Mouse (Mus musculus) brown adipose tissue, adult 24 weeks (tissue): ENCODE results near the gene Creb1. TPM values are rescaled to one million over a fixed set of nuclear protein-coding genes. Genes with fewer than 3 reads are reported as not detected.
"Not testable (repeated sequence)": the region's sequence is repeated elsewhere in the genome, so short reads cannot be mapped to it uniquely, and the experiment has no call there.

Experiments
- H3K27ac ChIP-seq: fragments of 200-500 bp; replicated peaks from 2 replicates; pipeline ENCODE4 v1.5.1; 2012; ENCODE audit warnings: low read depth, mild to moderate bottlenecking, low read length
- H3K4me1 ChIP-seq: fragments of 200-500 bp; 2 replicates; pipeline ENCODE4 v1.6.1; 2012; ENCODE audit warnings: low read length, mixed read lengths; ENCODE audit not compliant: control insufficient read depth, insufficient read depth, insufficient read length
- H3K4me3 ChIP-seq: fragments of 200-500 bp; 2 replicates; pipeline ENCODE4 v1.5.1; 2012; ENCODE audit warnings: low read depth, mild to moderate bottlenecking, low read length, moderate library complexity; ENCODE audit not compliant: insufficient read depth
- polyA plus RNA-seq: library from polyadenylated mRNA; stranded (reverse); fragments of >200 nt; gene quantifications from 2 replicates; pipeline ENCODE4 v1.2.4, GENCODE M21; 2012; ENCODE audit not compliant: missing spikeins, insufficient read depth, insufficient read length

Creb1 gene
- polyA plus RNA-seq, 1 experiment: 9.8 TPM

DNA sequence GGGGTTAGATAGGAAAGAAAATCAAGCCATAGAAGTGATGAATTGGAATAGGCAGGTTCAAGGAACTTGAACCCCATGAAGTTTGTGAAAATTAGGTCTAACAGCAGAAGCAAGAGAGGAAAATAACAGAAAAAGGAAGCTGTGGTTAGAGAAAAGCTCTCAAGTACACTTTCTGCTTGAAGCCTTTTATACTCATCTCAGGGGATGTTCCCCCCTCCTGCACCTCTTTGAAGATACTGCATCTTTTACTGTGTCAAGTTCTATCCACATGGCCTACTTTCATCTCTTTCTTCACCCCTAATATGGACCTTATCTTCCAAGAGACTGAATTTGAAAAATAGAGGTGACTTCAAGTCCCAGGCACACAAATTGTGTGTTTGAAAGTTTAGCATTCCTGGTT is 4.8 kb upstream of the Creb1 start:
- no peak overlapping the region for H3K4me3 ChIP-seq
- no peak overlapping the region for H3K27ac ChIP-seq
- peaks cover 5% of the 10 kb centered on the region for H3K4me1 ChIP-seq

DNA sequence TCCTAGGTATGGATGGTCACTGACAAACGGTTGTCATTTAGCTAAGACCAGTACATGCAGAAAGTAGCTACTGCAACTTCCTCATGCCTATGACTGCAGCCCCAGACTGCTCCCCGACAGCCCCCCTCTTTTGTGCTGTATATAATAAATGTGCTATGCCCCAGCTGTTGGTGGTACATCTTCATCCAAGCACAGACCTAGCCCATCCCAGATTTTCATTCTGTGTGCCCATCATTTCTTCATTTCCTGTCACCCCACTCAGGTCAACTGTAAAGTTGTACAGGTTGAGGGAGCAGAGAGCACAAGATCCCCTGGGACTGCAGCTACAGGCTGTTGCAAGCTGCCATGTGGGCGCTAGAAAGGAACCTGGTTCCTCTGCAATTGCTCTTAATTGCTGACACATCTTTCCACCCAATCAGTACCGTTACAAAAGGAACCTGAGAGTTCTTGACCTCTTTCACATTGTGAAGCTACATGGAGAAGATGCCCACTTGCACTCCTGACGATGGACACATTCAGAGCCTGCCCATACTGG is 2.6 kb upstream of the Creb1 start:
- Histone ChIP-seq H3K27ac (no peak overlapping the region), H3K4me1 (peaks cover 5% of the 10 kb centered on the region), H3K4me3 (no peak overlapping the region)

DNA sequence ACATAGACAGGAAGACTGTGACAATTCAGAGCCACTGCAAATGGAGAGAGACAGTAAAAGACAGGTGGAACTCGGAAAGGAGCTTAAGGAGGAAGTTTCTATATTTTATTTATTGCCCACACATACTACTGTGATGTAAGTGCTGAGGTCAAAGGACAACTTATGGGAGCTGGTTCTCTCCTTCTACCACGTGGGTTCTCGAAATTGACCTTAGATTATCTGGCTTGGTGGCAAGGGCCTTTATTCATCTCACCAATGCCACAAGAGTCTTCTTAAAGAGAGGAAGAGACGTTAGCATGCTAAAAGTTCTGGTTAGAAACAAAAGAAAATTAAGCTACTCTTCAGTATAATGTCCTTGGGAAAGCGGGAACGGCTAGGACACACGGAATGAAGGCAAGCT is 897 bp upstream of the Creb1 start:
- Histone ChIP-seq H3K4me1 (peaks cover 5% of the 10 kb centered on the region), H3K4me3 (peak overlapping the region; percentile 74), H3K27ac (peak overlapping the region; percentile 61; the same call in 1 of the 2 replicates)

DNA sequence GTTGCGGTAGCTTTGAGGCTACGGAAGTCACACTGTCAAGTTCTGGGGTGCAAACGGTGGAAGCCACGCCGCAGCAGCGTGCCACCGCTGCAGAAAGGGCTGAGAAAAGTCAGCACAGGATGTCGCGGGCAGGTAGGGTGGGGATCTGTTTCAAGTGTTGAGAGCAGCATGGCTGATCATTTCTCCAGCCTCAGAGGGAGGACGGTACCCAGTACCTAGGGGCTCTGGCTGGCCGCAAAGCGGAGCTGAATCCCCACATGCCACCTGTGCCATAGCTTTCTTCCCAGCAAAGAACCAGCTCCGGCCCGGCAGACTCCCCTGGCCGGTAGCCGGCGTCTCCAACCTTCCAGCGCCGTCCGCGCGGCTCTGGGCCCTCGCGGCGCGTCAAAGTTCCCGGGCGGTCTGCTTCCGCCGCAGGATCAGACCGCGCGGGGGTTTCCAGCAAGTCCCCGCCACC is 350 bp upstream of the Creb1 start:
- Histone ChIP-seq H3K27ac (peak overlapping the region; percentile 84), H3K4me1 (peaks cover 3% of the 10 kb centered on the region), H3K4me3 (peak overlapping the region; percentile 74)

DNA sequence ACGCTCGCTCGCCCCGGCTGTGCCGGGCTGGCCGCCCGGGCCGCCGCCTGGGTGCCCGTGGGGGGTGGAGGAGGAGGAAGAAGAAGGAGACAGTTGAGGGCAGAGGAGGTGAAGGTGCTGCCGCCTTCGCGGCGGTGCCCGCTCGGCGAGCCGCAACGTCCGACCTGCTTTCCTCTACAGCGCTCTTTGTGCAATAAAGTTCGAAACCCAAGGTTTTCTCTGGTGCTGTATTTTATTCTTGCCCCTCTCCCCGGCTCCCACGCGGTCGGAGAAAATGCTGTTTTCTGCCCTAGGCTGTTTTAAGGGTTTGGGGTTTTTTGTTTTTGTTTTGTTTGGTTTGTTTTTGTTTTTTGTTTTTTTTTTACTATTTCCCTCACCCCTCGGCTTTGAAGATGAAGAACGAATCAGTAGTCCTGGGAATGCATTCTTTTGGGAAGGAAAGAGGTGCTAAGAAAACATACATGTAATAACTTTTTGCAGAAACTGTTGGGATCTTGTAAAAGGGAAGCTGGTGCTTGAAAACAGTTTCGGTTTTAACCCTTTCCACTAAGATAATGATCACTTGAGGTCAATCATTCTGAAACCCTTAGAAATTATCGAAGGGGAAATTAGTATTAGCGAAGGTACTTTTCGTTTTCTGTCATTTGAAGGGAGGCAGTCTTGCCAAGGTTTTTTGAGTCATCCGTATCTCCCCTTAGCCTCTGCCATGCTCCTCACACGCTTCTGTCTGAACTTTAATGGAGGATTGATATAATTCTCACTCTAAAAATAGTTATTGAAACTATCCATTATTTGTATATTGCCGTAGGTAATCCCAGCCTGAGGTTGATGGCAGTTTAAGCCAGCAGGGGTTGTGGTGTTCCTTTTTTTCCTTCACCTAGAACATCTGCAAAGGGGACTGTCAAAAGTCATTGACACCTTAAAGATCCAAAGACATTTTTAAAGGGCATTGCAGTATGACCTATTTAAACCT is 1.3 kb downstream of the Creb1 start:
- peak overlapping the region; percentile 98 for H3K4me3 ChIP-seq
- H3K4me1 ChIP-seq: peaks cover 3% of the 10 kb centered on the region
- peak overlapping the region; percentile 89 for H3K27ac ChIP-seq

DNA sequence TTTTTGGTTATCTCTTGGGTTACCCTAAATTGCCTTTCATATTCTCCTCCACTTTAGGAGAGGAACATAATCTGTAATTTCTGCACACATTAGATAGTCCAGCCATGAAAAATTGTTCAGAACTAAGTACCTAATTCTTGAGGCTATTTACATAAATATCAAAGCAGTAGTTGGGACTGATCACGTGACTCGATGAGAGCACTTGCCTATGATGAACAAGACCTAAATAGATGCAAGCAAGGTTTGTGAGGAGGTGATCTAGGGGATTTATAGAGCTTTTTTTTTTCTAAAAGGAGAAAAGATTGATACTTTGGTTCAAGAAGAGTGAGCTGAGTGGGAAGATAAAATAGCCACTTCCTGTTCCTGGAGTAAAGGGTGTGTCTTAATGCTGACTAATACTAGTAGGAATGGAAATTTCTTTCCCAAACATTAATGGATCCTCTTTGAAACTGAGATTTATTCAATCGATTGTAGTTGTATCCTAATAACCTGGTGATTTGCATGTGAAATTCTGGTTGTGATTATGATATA is 6.5 kb downstream of the Creb1 start:
- no peak overlapping the region for H3K4me3 ChIP-seq
- H3K27ac ChIP-seq: no peak overlapping the region
- no peaks in the 10 kb centered on the region; the same call in 1 of the 2 replicates for H3K4me1 ChIP-seq

DNA sequence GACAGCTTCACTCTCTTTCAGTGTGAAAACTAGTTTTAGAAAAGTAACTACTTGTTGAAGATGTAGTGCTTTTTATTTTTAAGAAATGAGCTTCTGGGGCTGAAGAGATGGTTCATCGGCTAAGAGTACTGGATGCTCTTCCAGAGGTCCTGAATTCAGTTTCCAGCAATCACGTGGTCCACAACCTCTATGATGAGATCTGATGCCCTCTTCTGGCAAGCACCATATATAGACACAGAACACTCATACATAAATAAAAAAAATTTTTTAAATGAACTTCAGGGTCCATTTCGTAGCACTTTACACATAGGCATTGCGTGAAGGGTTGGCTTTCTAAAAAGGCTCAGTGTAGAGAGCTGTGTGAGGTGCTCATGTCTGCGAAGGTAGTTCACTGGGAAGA is 11.3 kb downstream of the Creb1 start:
- H3K27ac ChIP-seq: no peak overlapping the region
- H3K4me3 ChIP-seq: no peak overlapping the region
- H3K4me1 ChIP-seq: no peaks in the 10 kb centered on the region

DNA sequence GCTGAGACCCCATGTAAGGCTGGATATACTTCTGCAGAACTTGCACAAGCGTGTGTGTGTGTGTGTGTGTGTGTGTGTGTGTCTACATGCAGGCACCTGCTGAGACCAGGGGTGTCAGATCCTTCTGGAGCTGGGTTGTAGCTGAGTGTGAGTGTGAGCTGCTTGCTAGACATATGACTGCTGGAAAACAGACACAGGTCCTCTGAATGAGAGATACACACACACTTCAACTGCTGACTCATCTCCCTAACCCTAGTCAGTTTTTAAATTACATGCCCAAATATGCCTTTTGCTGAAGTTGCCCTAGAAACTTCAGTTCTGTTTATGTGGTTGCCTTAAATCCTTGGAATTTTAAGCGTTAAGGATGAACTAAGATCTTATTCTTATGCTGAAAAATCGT is 13.6 kb downstream of the Creb1 start:
- Histone ChIP-seq H3K4me1 (no peaks in the 10 kb centered on the region), H3K4me3 (no peak overlapping the region), H3K27ac (no peak overlapping the region)

DNA sequence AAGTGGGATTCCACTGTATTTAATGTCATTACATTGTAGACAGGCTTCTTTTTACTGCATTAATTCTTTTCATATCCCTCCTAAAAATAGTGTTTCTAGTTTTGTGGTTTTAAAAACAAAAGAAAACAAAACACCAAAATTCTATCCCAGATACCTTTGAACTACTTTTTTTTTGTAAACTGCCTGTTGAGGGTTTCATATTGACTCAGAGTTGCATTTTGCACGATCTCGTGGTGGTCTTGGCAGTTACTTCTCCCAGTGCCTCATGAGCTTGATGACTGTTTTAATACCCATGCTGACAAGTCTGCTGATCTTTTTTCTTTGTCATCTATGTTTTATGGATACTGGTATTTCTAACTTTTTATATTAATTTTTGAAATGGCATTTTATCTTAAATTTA is 16.9 kb downstream of the Creb1 start:
- no peak overlapping the region for H3K27ac ChIP-seq
- no peak overlapping the region for H3K4me3 ChIP-seq
- H3K4me1 ChIP-seq: no peaks in the 10 kb centered on the region

DNA sequence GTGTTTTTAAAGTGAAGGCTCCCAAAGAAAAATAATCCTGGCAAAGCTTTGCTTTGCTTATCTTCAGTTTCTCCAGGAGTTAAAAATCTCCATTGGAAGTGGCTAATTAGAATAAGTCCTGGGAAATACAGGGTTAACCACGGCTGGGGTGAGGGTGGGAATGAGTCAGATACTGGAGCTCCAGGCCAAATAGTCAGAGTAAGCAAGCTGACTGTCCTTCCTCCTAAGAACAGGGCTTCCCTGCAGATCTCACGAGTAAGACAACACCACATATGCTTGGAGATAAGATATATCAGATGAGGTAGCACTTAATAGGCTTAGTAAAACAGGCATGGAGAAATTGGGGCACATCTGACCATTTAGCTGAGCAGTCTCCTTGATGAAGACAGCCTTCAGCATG is 19.5 kb downstream of the Creb1 start:
- H3K4me1 ChIP-seq: no peaks in the 10 kb centered on the region
- H3K27ac ChIP-seq: no peak overlapping the region
- H3K4me3 ChIP-seq: no peak overlapping the region

DNA sequence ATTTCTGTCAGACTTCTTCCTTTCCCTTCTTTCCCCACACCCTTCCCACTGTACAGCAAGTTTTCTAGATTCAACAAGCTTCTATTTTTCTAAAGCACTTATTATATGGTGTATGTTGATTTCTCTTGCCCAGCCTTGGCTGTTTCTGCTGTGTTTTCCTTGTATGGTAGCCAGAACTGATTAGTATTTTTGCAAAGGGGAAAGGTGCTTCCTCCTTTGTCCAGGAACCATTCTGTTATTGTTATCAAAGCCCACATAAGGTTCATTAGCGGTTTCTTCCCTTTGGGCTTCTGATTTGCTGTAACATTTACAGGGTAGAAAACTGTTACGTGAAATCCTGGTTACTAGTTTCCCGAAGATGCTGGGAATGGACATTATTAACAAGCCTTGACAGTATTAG is 27.7 kb downstream of the Creb1 start:
- Histone ChIP-seq H3K4me3 (no peak overlapping the region), H3K27ac (0 out of 2 replicates have a peak overlapping the region, but pooled peaks have one; percentile 32), H3K4me1 (0 out of 2 replicates have a peak, but pooled peaks cover 2% of the 10 kb centered on the region)

DNA sequence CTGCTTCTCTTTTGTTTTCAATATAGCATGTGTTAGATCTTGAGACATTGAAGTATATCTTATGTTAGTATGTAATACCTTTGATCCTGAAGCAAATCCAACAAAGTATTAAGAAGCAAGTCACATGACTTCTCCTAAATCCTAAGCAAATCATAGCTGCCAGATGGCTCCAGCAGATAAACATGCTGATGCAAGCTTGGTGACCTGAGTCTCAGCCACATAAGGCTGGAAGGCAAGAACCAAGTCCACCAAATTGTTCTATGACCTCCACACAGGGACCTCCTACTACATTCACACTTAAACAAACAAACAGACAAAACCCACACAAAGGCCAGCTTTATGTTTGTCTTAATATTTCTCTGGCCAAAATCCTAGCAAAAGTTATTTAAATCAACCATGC is 35.8 kb downstream of the Creb1 start:
- Histone ChIP-seq H3K27ac (no peak overlapping the region), H3K4me3 (no peak overlapping the region), H3K4me1 (no peaks in the 10 kb centered on the region)

DNA sequence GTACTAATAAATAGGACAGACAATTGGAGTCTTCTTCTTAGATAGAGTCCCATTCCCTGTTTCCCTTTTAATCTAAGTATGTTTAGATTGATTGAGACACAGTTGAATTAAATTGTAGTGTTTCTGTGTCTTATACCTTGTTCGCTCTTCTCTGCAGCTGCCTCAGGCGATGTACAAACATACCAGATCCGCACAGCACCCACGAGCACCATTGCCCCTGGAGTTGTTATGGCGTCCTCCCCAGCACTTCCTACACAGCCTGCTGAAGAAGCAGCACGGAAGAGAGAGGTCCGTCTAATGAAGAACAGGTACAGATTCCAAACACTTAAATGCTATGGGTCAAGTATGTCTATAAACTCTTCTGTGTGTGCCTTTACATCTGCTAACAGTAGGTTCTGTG is 43.6 kb downstream of the Creb1 start:
- Histone ChIP-seq H3K4me3 (no peak overlapping the region), H3K27ac (no peak overlapping the region), H3K4me1 (no peaks in the 10 kb centered on the region)

DNA sequence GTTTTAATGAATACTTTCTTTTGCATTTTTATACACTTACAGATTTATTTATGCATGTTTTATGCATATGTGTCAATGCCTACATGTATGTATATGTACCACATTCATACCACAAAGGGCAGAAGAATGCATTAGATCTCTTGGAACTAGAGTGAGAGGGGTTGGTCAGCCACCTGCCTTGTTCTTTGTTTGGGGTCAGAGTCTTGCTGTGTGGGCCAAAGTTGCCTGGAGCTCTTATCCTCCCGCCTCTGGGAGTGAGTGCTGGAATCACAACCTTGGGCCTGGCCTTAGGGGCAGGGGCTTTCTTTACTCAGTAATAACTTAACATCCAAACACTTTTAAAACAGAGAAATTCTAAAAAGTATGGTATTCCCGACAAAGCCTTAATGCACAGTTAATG is 44.3 kb downstream of the Creb1 start:
- Histone ChIP-seq H3K27ac (no peak overlapping the region), H3K4me1 (no peaks in the 10 kb centered on the region), H3K4me3 (no peak overlapping the region)

DNA sequence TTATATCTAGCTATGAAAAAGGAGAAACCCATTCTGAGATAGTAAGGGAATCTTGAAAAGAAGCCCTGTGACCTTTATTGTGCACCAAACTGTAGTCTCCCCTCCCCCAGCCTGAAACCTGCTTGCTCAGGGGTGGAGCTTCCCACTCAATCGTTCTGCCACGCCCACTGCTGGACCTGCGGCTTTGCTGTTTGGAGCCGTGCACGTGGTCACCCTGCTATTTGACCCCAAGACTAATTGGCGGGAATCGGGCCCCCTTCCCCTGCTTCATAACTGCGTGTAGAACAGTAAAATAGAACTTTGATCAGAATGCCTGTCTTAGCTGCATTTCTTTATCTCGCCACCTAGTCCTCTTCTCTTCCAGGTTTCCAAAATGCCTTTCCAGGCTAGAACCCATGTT is 45.5 kb downstream of the Creb1 start:
- not testable (repeated sequence) for H3K27ac ChIP-seq, H3K4me1 ChIP-seq, H3K4me3 ChIP-seq
